ENCODE assay signal across 17 mouse cellular contexts in genomic region chr13:112450210-112450609, GRCm38 (mm10). TPM values are rescaled to one million over a fixed set of nuclear protein-coding genes. Genes with fewer than 3 reads are reported as not detected.
A peak's percentile ranks its signal among the peaks of the same experiment; 100 is the strongest.
DNase-seq lines count a peak whose midpoint lies in the region; ATAC-seq lines count a peak whose summit lies in the region.
"Had no signal": no experiment of that assay in that cellular context is flagged by ENCODE, and none has a peak within 500 bp of the region (broad histone marks: within the 10 kb centered on the region; RNA-seq: fewer than 3 reads in every experiment).

No protein-coding gene starts in this region.

- ATAC-seq in CD4-positive, CD25-positive, alpha-beta regulatory T cell, adult 4 months, result peak; percentile 51
- ATAC-seq in activated CD4-positive, CD25-positive, alpha-beta regulatory T cell, adult 4 months, result peak; percentile 61
- ATAC-seq: forebrain, embryonic 14.5 days; forebrain, embryonic 16.5 days; Patski had no signal

- DNase-seq in spleen, adult 12 weeks (ENCODE audit: low spot score), result no peak
- DNase-seq in heart, adult 9 months (ENCODE audit: low spot score in 2 of 2), result no peak
- DNase-seq in thymus, postnatal 10 days (ENCODE audit: low spot score in 2 of 2), result no peak
- DNase-seq: adrenal gland, adult 2 months; adrenal gland, postnatal 10 days; adrenal gland, postnatal 25 days; cerebellum, adult 11 months; cerebellum, adult 18-20 months; cerebellum, adult 8-10 months; cerebellum, adult 9-11 months; cerebellum, postnatal 36 days; embryo, embryonic 11 days had no signal

RNA-seq across cellular contexts. Expression of gene Il6st, which starts 13.7 kb away (rescaled TPM):
- polyA plus RNA-seq in CD4-positive, CD25-positive, alpha-beta regulatory T cell, adult 4 months (2017; shearing (Covaris generic)), result 10 to 100 TPM; 52.9 to 65.9 TPM
- polyA plus RNA-seq in activated CD4-positive, CD25-positive, alpha-beta regulatory T cell, adult 4 months (2017; shearing (Covaris generic)), result 10 to 100 TPM; 29.5 to 37.5 TPM
